Mouse (Mus musculus) cortical plate, adult 2 months (tissue): Measurements from ENCODE around the gene Lipn. TPM values are rescaled to one million over a fixed set of nuclear protein-coding genes. Genes with fewer than 3 reads are reported as not detected.

Experiments used
- H3K27ac ChIP-seq: fragments of 200-500 bp; 2 replicates; pipeline ENCODE4 v1.5.1; 2012; ENCODE audit warnings: low read length, control low read depth, inconsistent platforms; ENCODE audit not compliant: insufficient read depth
- H3K4me1 ChIP-seq: fragments of 200-500 bp; 2 replicates; pipeline ENCODE4 v1.6.1; 2011; ENCODE audit warnings: low read length; ENCODE audit not compliant: control insufficient read depth, insufficient read depth
- H3K4me3 ChIP-seq: fragments of 200-500 bp; 2 replicates; pipeline ENCODE4 v1.5.1; 2011; ENCODE audit warnings: mild to moderate bottlenecking, low read length, control low read depth; ENCODE audit not compliant: insufficient read depth
- CTCF ChIP-seq: fragments of 200-500 bp; IDR thresholded peaks from 2 replicates; pipeline ENCODE4 v1.5.1; 2011; ENCODE audit warnings: mild to moderate bottlenecking, control low read depth, low read length; ENCODE audit not compliant: insufficient read depth; ENCODE audit errors: extremely low read depth
- POLR2A ChIP-seq: fragments of 200-500 bp; IDR thresholded peaks from 2 replicates; pipeline ENCODE4 v1.6.1; 2011; ENCODE audit warnings: mild to moderate bottlenecking, low read length, control low read depth; ENCODE audit not compliant: insufficient read depth; ENCODE audit errors: extremely low read depth
- polyA plus RNA-seq: library from polyadenylated mRNA; depleted of rRNA; stranded (reverse); fragments of >200 nt; gene quantifications from 2 replicates; pipeline ENCODE4 v1.2.3, GENCODE M21; 2012; rRNA removed

Lipn gene
- polyA plus RNA-seq, 1 experiment, result not detected

- Histone ChIP-seq H3K4me1 (no peaks in the 10 kb centered on the region), H3K4me3 (no peak overlapping the region), H3K27ac (no peak overlapping the region)
- TF ChIP-seq POLR2A, result no peak
- TF ChIP-seq CTCF, result no peak
These were observed 11.0 kb downstream of the Lipn start for GRCm38 (mm10) chr19:34078130-34078529.

- H3K4me3 ChIP-seq, result no peak overlapping the region
- TF ChIP-seq POLR2A, result no peak
- TF ChIP-seq CTCF, result no peak
- H3K27ac ChIP-seq, result no peak overlapping the region
- no peaks in the 10 kb centered on the region for H3K4me1 ChIP-seq
These were observed 22.0 kb downstream of the Lipn start for GRCm38 (mm10) chr19:34089011-34089680.

GRCm38 (mm10) chr19:34095381-34095780, 28.2 kb downstream of the Lipn start:
- TF ChIP-seq CTCF (no peak), POLR2A (no peak)
- Histone ChIP-seq H3K4me3 (no peak overlapping the region), H3K27ac (no peak overlapping the region), H3K4me1 (no peaks in the 10 kb centered on the region)

- no peak overlapping the region for H3K27ac ChIP-seq
- TF ChIP-seq CTCF, result no peak
- no peak for TF ChIP-seq POLR2A
- no peaks in the 10 kb centered on the region for H3K4me1 ChIP-seq
- no peak overlapping the region for H3K4me3 ChIP-seq
These were observed 29.1 kb downstream of the Lipn start for GRCm38 (mm10) chr19:34096228-34096627.

DNA sequence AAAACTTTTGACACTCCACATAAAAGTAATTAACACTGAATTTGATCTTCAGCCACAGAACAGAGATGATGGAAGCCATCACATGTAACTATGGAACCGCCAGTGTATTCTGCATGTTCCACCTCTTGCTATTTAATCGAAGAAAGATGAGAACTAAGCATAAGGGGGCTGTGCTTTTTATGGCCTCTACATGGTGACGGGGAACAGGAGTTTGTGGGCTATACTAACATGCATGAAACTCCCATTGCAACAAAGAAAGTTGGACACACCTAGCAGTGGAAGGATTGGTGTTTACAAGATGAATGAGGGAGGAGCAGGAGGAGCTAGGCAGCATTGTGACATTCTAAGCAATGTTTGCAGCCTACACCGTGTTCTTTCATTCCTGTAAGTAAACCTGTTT, 33.5 kb downstream of the Lipn start, which contains the start of gene Lipm:
Gene Lipm, plus strand, starts transcription at position 301 of the 400 bp plus-strand sequence.
- Histone ChIP-seq H3K27ac (no peak within 1 kb of the TSS), H3K4me3 (no peak within 1 kb of the TSS), H3K4me1 (no peaks in the 10 kb centered on the region)
- no peak for TF ChIP-seq POLR2A

DNA sequence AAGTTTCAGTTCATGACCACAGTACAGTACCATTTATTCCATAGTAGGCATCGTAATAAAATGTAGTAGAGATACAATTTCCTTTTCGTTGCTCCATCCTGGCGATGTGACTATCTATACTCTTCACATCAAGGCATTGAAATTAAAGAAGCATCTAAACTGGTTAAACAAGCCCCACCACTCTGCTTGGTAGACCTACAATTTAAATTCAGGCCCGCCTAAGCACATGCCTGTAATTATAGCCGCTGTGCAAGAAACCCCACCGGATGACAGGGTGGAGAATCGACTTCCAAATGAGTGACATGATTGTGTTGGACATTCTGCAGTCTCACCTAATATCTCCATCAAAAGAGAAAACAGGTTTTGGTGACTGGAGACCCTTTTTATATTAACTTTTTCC, 34.7 kb downstream of the Lipn start:
- Histone ChIP-seq H3K4me1 (no peaks in the 10 kb centered on the region), H3K27ac (no peak overlapping the region)
- TF ChIP-seq CTCF (no peak), POLR2A (no peak)

DNA sequence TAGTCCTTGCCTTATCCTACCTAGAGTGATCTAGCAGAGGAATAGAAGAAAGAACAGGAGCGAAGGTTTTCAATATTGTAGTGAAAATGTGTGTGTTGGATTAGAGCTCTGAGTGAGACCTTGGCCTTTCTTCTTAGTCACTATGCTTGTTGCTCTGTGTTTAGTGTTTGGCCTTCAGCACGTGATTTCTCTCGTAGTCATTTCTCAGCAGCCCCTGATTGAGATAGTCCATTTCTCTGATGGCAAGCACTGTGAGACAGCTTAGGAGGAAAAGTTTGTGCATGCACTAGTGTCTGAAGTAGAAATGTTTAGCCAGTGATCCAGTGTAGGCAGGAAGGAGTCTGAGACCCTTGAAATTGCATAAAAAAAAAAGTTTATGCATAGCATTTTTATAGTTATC, 37.7 kb downstream of the Lipn start:
- no peaks in the 10 kb centered on the region for H3K4me1 ChIP-seq
- no peak overlapping the region for H3K27ac ChIP-seq
- no peak for TF ChIP-seq POLR2A
- no peak for TF ChIP-seq CTCF
- H3K4me3 ChIP-seq, result no peak overlapping the region

More for the DNA sequence above, 34.7 kb downstream of the Lipn start:
- H3K4me3 ChIP-seq, result no peak overlapping the region

- Histone ChIP-seq H3K4me3 (no peak overlapping the region), H3K27ac (no peak overlapping the region), H3K4me1 (no peaks in the 10 kb centered on the region)
- TF ChIP-seq CTCF (no peak), POLR2A (no peak)
These were observed 51.9 kb downstream of the Lipn start for GRCm38 (mm10) chr19:34119102-34119501.

DNA sequence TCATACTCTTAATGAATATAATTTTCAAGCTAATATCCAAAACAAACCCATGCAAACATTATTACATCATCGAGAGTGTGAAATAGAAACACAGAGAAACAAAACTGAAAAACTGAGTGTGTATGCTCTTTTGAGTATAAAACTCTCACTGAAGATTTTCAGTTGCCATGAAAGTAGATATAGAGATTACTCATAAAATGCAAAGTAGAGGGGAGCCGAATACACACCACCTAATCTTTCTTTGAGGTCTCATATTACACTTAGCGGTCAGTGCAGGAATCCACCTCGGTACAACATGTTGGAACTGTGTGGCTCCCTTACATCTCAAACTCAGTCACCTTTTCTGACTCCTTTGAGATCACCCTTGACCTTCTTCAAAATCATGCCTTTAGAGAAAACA, 52.5 kb downstream of the Lipn start:
- no peak for TF ChIP-seq CTCF
- TF ChIP-seq POLR2A, result no peak
- no peaks in the 10 kb centered on the region for H3K4me1 ChIP-seq
- H3K4me3 ChIP-seq, result no peak overlapping the region
- H3K27ac ChIP-seq, result no peak overlapping the region

DNA sequence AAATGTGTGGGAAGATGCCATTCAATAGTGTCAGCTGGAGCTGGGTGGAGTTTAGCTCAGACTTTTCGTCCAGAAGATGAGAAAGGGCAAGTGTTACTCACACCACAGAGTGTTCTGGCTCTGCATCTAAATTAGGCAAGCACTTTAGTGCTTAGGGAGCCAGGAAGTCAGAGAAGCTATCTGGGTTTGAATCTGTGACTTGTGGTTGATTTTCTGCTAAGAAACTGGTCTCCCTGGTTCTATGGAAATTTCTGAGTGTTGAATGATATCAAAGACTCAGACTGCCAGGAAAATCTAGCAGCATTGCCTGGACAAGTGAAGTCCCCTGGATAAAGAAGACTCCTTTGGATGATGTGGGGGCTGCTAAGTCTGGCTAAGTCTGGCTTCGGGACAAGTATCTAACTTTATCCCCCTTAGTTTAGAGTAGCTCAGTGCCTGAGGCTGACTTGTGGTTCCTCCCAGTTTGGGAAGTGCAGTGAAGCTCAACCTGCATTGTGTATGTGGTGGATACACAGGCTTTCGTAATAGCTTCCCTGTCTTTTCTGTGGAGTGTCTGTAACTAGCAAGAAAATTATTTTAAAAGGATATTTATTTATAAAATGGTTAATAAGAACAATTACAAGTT, 53.1 kb downstream of the Lipn start:
- no peak overlapping the region for H3K27ac ChIP-seq
- no peak for TF ChIP-seq CTCF
- TF ChIP-seq POLR2A, result no peak
- H3K4me1 ChIP-seq, result no peaks in the 10 kb centered on the region
- no peak overlapping the region for H3K4me3 ChIP-seq

Other genes starting within 250 kb of the Lipn start
- not detected in 2 replicates for gene Lipf, start 106.2 kb upstream of the Lipn start, polyA plus RNA-seq
- gene Lipk, start 59.1 kb upstream of the Lipn start, polyA plus RNA-seq, result 0.04 TPM in 1 of 2 replicates, not detected in the other
- 0.13 and 0.19 TPM in 2 replicates for gene Lipm, start 33.6 kb downstream of the Lipn start, polyA plus RNA-seq
- 0.04 and 0.57 TPM in 2 replicates for gene Ankrd22, start 98.7 kb downstream of the Lipn start, polyA plus RNA-seq
- gene Stambpl1, start 124.9 kb downstream of the Lipn start, polyA plus RNA-seq, result 16.4 TPM in 2 replicates
- gene Acta2, start 188.2 kb downstream of the Lipn start, polyA plus RNA-seq, result 34.9 and 39.0 TPM in 2 replicates
- gene Fas, start 223.3 kb downstream of the Lipn start, polyA plus RNA-seq, result 2.0 and 2.8 TPM in 2 replicates